ENCODE assay signal across 28 mouse cellular contexts in genomic region chr11:109351489-109351888, GRCm38 (mm10). TPM values are rescaled to one million over a fixed set of nuclear protein-coding genes. Genes with fewer than 3 reads are reported as not detected.
DNase-seq lines count a peak whose midpoint lies in the region; ATAC-seq and TF ChIP-seq lines count a peak whose summit lies in the region.
"Had no signal": no experiment of that assay in that cellular context is flagged by ENCODE, and none has a peak within 500 bp of the region (broad histone marks: within the 10 kb centered on the region; RNA-seq: fewer than 3 reads in every experiment).

No protein-coding gene starts in this region.

- no peak overlapping the region for H3K27ac ChIP-seq in lung, postnatal 0 days (ENCODE audit: low read length)
- peak overlapping the region; percentile 67; the same call in 1 of the 2 replicates for H3K27ac ChIP-seq in stomach, postnatal 0 days (replicated peaks)
- no peak overlapping the region for H3K27ac ChIP-seq in cerebellum, adult 2 months (ENCODE audit: insufficient read depth, low read length)
- H3K27ac ChIP-seq: forebrain, embryonic 10.5 days; forebrain, embryonic 13.5 days; gastrocnemius, adult 2 months; hindbrain, embryonic 10.5 days; hindbrain, embryonic 13.5 days had no signal

- TF ChIP-seq CTCF in lung, postnatal 0 days (IDR thresholded peaks at IDR 0.05) = no peak
- TF ChIP-seq CTCF in stomach, postnatal 0 days (IDR thresholded peaks at IDR 0.05; ENCODE audit: low read depth) = no peak
- TF ChIP-seq CTCF in cerebellum, adult 2 months (IDR thresholded peaks at IDR 0.05; ENCODE audit: borderline replicate concordance, insufficient read depth, low read depth, low read length) = no peak

- H3K36me3 ChIP-seq in lung, postnatal 0 days (ENCODE audit: insufficient read depth, low read length) = no peaks in the 10 kb centered on the region
- H3K36me3 ChIP-seq in stomach, postnatal 0 days (ENCODE audit: control insufficient read depth, insufficient read depth, low read length) = no peaks in the 10 kb centered on the region
- H3K36me3 ChIP-seq: forebrain, embryonic 10.5 days; hindbrain, embryonic 10.5 days; hindbrain, embryonic 13.5 days; intestine, embryonic 15.5 days had no signal

- H3K9me3 ChIP-seq in lung, postnatal 0 days (ENCODE audit: low read length) = no peaks in the 10 kb centered on the region
- H3K9me3 ChIP-seq in stomach, postnatal 0 days (ENCODE audit: control insufficient read depth, low read length) = no peaks in the 10 kb centered on the region
- H3K9me3 ChIP-seq: forebrain, embryonic 10.5 days; forebrain, embryonic 13.5 days; G1E; hindbrain, embryonic 10.5 days; hindbrain, embryonic 13.5 days; intestine, embryonic 15.5 days had no signal

- no peak for ATAC-seq in lung, postnatal 0 days
- peak; percentile 67 for ATAC-seq in stomach, postnatal 0 days (ENCODE audit: low FRiP score, low TSS enrichment)
- ATAC-seq: activated CD4-positive, CD25-positive, alpha-beta regulatory T cell, adult 4 months; forebrain, embryonic 13.5 days; forebrain, postnatal 0 days; hindbrain, embryonic 16.5 days; intestine, embryonic 15.5 days; Patski had no signal

- no peak overlapping the region for H3K4me2 ChIP-seq in lung, postnatal 0 days (replicated peaks; ENCODE audit: low read depth, low read length)
- no peak overlapping the region for H3K4me2 ChIP-seq in stomach, postnatal 0 days (replicated peaks; ENCODE audit: low read depth)
- H3K4me2 ChIP-seq: forebrain, embryonic 13.5 days; heart, embryonic 11.5 days; hindbrain, embryonic 13.5 days; intestine, embryonic 15.5 days had no signal

- no peak overlapping the region for H3K9ac ChIP-seq in lung, postnatal 0 days (replicated peaks; ENCODE audit: low read depth)
- H3K9ac ChIP-seq in stomach, postnatal 0 days (ENCODE audit: low read length) = no peak overlapping the region
- H3K9ac ChIP-seq: forebrain, embryonic 13.5 days; forebrain, postnatal 0 days; hindbrain, embryonic 13.5 days; intestine, embryonic 15.5 days had no signal

- peak; percentile 51; the same call in 1 of the 2 replicates for TF ChIP-seq EP300 in lung, postnatal 0 days (IDR thresholded peaks at IDR 0.05)
- no peak for TF ChIP-seq EP300 in stomach, postnatal 0 days (optimal IDR thresholded peaks at IDR 0.05)

- H3K27me3 ChIP-seq in lung, postnatal 0 days (replicated peaks; ENCODE audit: insufficient read depth, low read length) = no peaks in the 10 kb centered on the region
- no peaks in the 10 kb centered on the region for H3K27me3 ChIP-seq in stomach, postnatal 0 days (ENCODE audit: control insufficient read depth, insufficient read depth, low read length)
- no peaks in the 10 kb centered on the region for H3K27me3 ChIP-seq in cerebellum, adult 2 months (ENCODE audit: control insufficient read depth, insufficient read depth, low read length)
- H3K27me3 ChIP-seq: forebrain, embryonic 13.5 days; hindbrain, embryonic 13.5 days; intestine, embryonic 15.5 days; Patski had no signal

- 59% methylated on average over 3 of the region's 4 CpGs for WGBS in lung, postnatal 0 days
- WGBS in stomach, postnatal 0 days = 47% methylated on average over 4 of the region's 4 CpGs
- 80% methylated on average over 4 of the region's 4 CpGs for WGBS in cerebellum, adult 2 months

- H3K4me3 ChIP-seq in lung, postnatal 0 days (ENCODE audit: low read depth, low read length) = no peak overlapping the region
- H3K4me3 ChIP-seq in stomach, postnatal 0 days (ENCODE audit: low read depth, low read length) = no peak overlapping the region
- H3K4me3 ChIP-seq in cerebellum, adult 2 months (replicated peaks; ENCODE audit: insufficient read depth, low read depth, low read length) = no peak overlapping the region
- H3K4me3 ChIP-seq: forebrain, embryonic 10.5 days; forebrain, embryonic 13.5 days; gastrocnemius, adult 2 months; hindbrain, embryonic 10.5 days; hindbrain, embryonic 13.5 days; intestine, embryonic 15.5 days had no signal

- no peak for TF ChIP-seq POLR2A in cerebellum, adult 2 months (IDR thresholded peaks at IDR 0.05; ENCODE audit: borderline replicate concordance, insufficient read depth, low read length)

- DNase-seq in lung, postnatal 0 days (ENCODE audit: low spot score) = peak; percentile 59
- DNase-seq in lung, postnatal 36 days = no peak
- DNase-seq in ES-CJ7 (ENCODE audit: low read depth, low spot score) (peak; percentile 86), ZHBTc4 (ENCODE audit: low read depth, low spot score) (peak; percentile 92)
- peak; percentile 51 for DNase-seq in stomach, postnatal 0 days (ENCODE audit: low spot score)
- DNase-seq in urinary bladder, postnatal 25 days (ENCODE audit: low spot score) = no peak
- DNase-seq in cerebellum, adult 2 months = no peak
- DNase-seq: adrenal gland, adult 8-10 months; B cell, adult 2 months; cerebellum, adult 11 months; cerebellum, adult 8-10 months; cerebellum, postnatal 10 days; cerebellum, postnatal 36 days; embryo, embryonic 11 days; forebrain, postnatal 0 days; gastrocnemius, adult 2 months; gastrocnemius, postnatal 14 days; heart, adult 11 months had no signal

- peaks cover 19% of the 10 kb centered on the region for H3K4me1 ChIP-seq in lung, postnatal 0 days (ENCODE audit: insufficient read depth, low read depth, low read length)
- H3K4me1 ChIP-seq in stomach, postnatal 0 days (replicated peaks; ENCODE audit: control insufficient read depth, insufficient read depth) = peaks cover 15% of the 10 kb centered on the region
- peaks cover 33% of the 10 kb centered on the region for H3K4me1 ChIP-seq in cerebellum, adult 2 months (ENCODE audit: control insufficient read depth, insufficient read depth, low read length)

RNA-seq across cellular contexts. Expression of gene Gna13, which starts 11.1 kb away (rescaled TPM):
- 57.7 and 69.7 TPM in 2 replicates for polyA plus RNA-seq in lung, postnatal 0 days (2015; fragmentation: Nextera tagmentation; extraction: Ambion mirVana)
- polyA plus RNA-seq in stomach, postnatal 0 days (2015; fragmentation: Nextera tagmentation; extraction: Ambion mirVana) = 46.5 and 49.5 TPM in 2 replicates
- 35.6 and 37.5 TPM in 2 replicates for polyA plus RNA-seq in cerebellum, adult 2 months (2012; rRNA removed)

RNA-seq across cellular contexts. Expression of gene Rgs9, which starts 53.6 kb away (rescaled TPM):
- 3.0 TPM in 2 replicates for polyA plus RNA-seq in lung, postnatal 0 days (2015; fragmentation: Nextera tagmentation; extraction: Ambion mirVana)
- polyA plus RNA-seq in stomach, postnatal 0 days (2015; fragmentation: Nextera tagmentation; extraction: Ambion mirVana) = 0.73 and 1.1 TPM in 2 replicates
- 5.3 and 6.2 TPM in 2 replicates for polyA plus RNA-seq in cerebellum, adult 2 months (2012; rRNA removed)
- polyA plus RNA-seq: G1E had no signal

Comparison
In these comparisons a context has a peak if more than half of its experiments do, and no peak if none do; other contexts are left out.
1. DNase-seq: peak in lung, postnatal 0 days (single experiment), ES-CJ7 (single experiment), ZHBTc4 (single experiment) and stomach, postnatal 0 days (single experiment); none in lung, postnatal 36 days (single experiment), urinary bladder, postnatal 25 days (single experiment) and cerebellum, adult 2 months (0 of 2).